Mouse (Mus musculus) myocyte (in vitro differentiated cells): Measurements from ENCODE around the gene Med1. TPM values are rescaled to one million over a fixed set of nuclear protein-coding genes. Genes with fewer than 3 reads are reported as not detected.

Experiments
- H3K27me3 ChIP-seq: one replicate; pipeline ENCODE4 v1.6.1; 2011; ENCODE audit not compliant: control insufficient read depth, insufficient read depth, insufficient read length
- H3K36me3 ChIP-seq: one replicate; pipeline ENCODE4 v1.6.1; 2011; ENCODE audit not compliant: control insufficient read depth, insufficient read depth
- H3K4me2 ChIP-seq: one replicate; pipeline ENCODE4 v1.6.1; 2011; ENCODE audit warnings: low read depth, control low read depth
- H3K4me3 ChIP-seq: one replicate; pipeline ENCODE4 v1.5.1; 2011; ENCODE audit warnings: mild to moderate bottlenecking, control low read depth, moderate library complexity
- H3K79me2 ChIP-seq: one replicate; pipeline ENCODE4 v1.6.1; 2011; ENCODE audit not compliant: control insufficient read depth, insufficient read depth
- H3ac ChIP-seq: one replicate; pipeline ENCODE4 v1.6.1; 2011; ENCODE audit not compliant: control insufficient read depth, insufficient read length
- CEBPB ChIP-seq: IDR thresholded peaks from 2 replicates; pipeline ENCODE4 v1.6.1; 2011; ENCODE audit warnings: mild to moderate bottlenecking, moderate library complexity; ENCODE audit not compliant: poor library complexity, insufficient read depth, severe bottlenecking
- E2F4 ChIP-seq: IDR thresholded peaks from one replicate; pipeline ENCODE4 v1.6.1; 2011; ENCODE audit warnings: mild to moderate bottlenecking, control low read depth, moderate library complexity; ENCODE audit not compliant: insufficient read depth
- MAX ChIP-seq: IDR thresholded peaks from one replicate; pipeline ENCODE4 v1.6.1; 2011; ENCODE audit warnings: low read depth, mild to moderate bottlenecking, control low read depth
- MYOD1 ChIP-seq, 3 experiments: IDR thresholded peaks; one replicate each; pipeline ENCODE4 v1.6.1; 2011; ENCODE audit warnings: control low read depth in 2 of 3, low read depth in 2 of 3, mild to moderate bottlenecking in 2 of 3, moderate library complexity in 1 of 3; ENCODE audit not compliant: insufficient read length in 2 of 3, control insufficient read depth in 1 of 3
- MYOG ChIP-seq, 3 experiments: IDR thresholded peaks; one replicate each; pipeline ENCODE4 v1.6.1; 2011; ENCODE audit warnings: control low read depth in 2 of 3, low read depth in 2 of 3, mild to moderate bottlenecking in 2 of 3; ENCODE audit not compliant: insufficient read length in 2 of 3, control insufficient read depth in 1 of 3, insufficient read depth in 1 of 3
- POLR2A ChIP-seq: IDR thresholded peaks from one replicate; pipeline ENCODE4 v1.6.1; 2011; ENCODE audit warnings: low read depth, mild to moderate bottlenecking, control low read depth, moderate library complexity; ENCODE audit not compliant: insufficient read length
- POLR2AphosphoS2 ChIP-seq: IDR thresholded peaks from one replicate; pipeline ENCODE4 v1.6.1; 2011; ENCODE audit warnings: low read depth, control low read depth; ENCODE audit not compliant: insufficient read length
- REST ChIP-seq: IDR thresholded peaks from one replicate; pipeline ENCODE4 v1.6.1; 2011; ENCODE audit warnings: mild to moderate bottlenecking, control low read depth, moderate library complexity; ENCODE audit not compliant: insufficient read depth, insufficient read length
- SRF ChIP-seq: IDR thresholded peaks from one replicate; pipeline ENCODE4 v1.6.1; 2011; ENCODE audit warnings: low read depth; ENCODE audit not compliant: control insufficient read depth, insufficient read length
- TCF12 ChIP-seq: IDR thresholded peaks from one replicate; pipeline ENCODE4 v1.6.1; 2011; ENCODE audit warnings: mild to moderate bottlenecking, control low read depth; ENCODE audit not compliant: poor library complexity, insufficient read depth, severe bottlenecking
- TCF3 ChIP-seq: IDR thresholded peaks from one replicate; pipeline ENCODE4 v1.6.1; 2011; ENCODE audit warnings: low read depth, control low read depth; ENCODE audit not compliant: insufficient read length
- USF1 ChIP-seq: IDR thresholded peaks from one replicate; pipeline ENCODE4 v1.6.1; 2011; ENCODE audit warnings: low read depth, mild to moderate bottlenecking, control low read depth, moderate library complexity
- polyA plus RNA-seq: library from polyadenylated mRNA; unstranded; fragments of >200 nt; fragmentation: generic; extraction: Trizol; gene quantifications from one replicate; pipeline ENCODE4 v1.2.1, GENCODE M21; 2012; ENCODE audit warnings: missing spikeins

Gene Med1
- polyA plus RNA-seq, 1 experiment = 15.9 TPM

GRCm38 (mm10) chr11:98145856-98146255, 47.2 kb downstream of the Med1 start:
- Histone ChIP-seq H3K79me2 (peaks cover 4% of the 10 kb centered on the region), H3K4me2 (no peak overlapping the region), H3K36me3 (no peaks in the 10 kb centered on the region), H3K4me3 (no peak overlapping the region), H3K27me3 (no peaks in the 10 kb centered on the region), H3ac (no peak overlapping the region)
- TF ChIP-seq TCF3 (no peak), REST (no peak), MYOD1 (IDR thresholded peaks at IDR 0.05; ENCODE audit: control insufficient read depth in 1 of 3, insufficient read length in 2 of 3, low read depth in 2 of 3) (no peak), E2F4 (no peak), TCF12 (no peak), POLR2AphosphoS2 (no peak), CEBPB (no peak), POLR2A (no peak), MAX (no peak), MYOG (IDR thresholded peaks at IDR 0.05; ENCODE audit: control insufficient read depth in 1 of 3, insufficient read depth in 1 of 3, insufficient read length in 2 of 3, low read depth in 2 of 3) (no peak), USF1 (no peak), SRF (no peak)

GRCm38 (mm10) chr11:98142545-98142944, 50.5 kb downstream of the Med1 start:
- Histone ChIP-seq H3ac (no peak overlapping the region), H3K4me2 (no peak overlapping the region), H3K79me2 (peaks cover 4% of the 10 kb centered on the region), H3K4me3 (no peak overlapping the region), H3K27me3 (no peaks in the 10 kb centered on the region), H3K36me3 (no peaks in the 10 kb centered on the region)
- no peak for TF ChIP-seq USF1
- TF ChIP-seq TCF12 = no peak
- TF ChIP-seq SRF = no peak
- no peak for TF ChIP-seq CEBPB
- TF ChIP-seq MYOG (IDR thresholded peaks at IDR 0.05; ENCODE audit: control insufficient read depth in 1 of 3, insufficient read depth in 1 of 3, insufficient read length in 2 of 3, low read depth in 2 of 3) = no peak
- no peak for TF ChIP-seq TCF3
- TF ChIP-seq POLR2A = no peak
- TF ChIP-seq MYOD1 (IDR thresholded peaks at IDR 0.05; ENCODE audit: control insufficient read depth in 1 of 3, insufficient read length in 2 of 3, low read depth in 2 of 3) = no peak
- TF ChIP-seq POLR2AphosphoS2 = no peak
- no peak for TF ChIP-seq MAX
- no peak for TF ChIP-seq E2F4
- TF ChIP-seq REST = no peak

- no peaks in the 10 kb centered on the region for H3K79me2 ChIP-seq
- H3K4me3 ChIP-seq = no peak overlapping the region
- H3K36me3 ChIP-seq = no peaks in the 10 kb centered on the region
- TF ChIP-seq TCF12 (no peak), CEBPB (no peak), SRF (no peak), MAX (no peak), TCF3 (no peak), E2F4 (no peak), MYOG (IDR thresholded peaks at IDR 0.05; ENCODE audit: control insufficient read depth in 1 of 3, insufficient read depth in 1 of 3, insufficient read length in 2 of 3, low read depth in 2 of 3) (no peak), USF1 (no peak), POLR2AphosphoS2 (no peak), MYOD1 (IDR thresholded peaks at IDR 0.05; ENCODE audit: control insufficient read depth in 1 of 3, insufficient read length in 2 of 3, low read depth in 2 of 3) (no peak), POLR2A (no peak), REST (no peak)
- no peak overlapping the region for H3ac ChIP-seq
- H3K4me2 ChIP-seq = no peak overlapping the region
- no peaks in the 10 kb centered on the region for H3K27me3 ChIP-seq
Observed at GRCm38 (mm10) chr11:98138894-98139293, 54.2 kb downstream of the Med1 start.

- H3K4me3 ChIP-seq = no peak overlapping the region
- H3K27me3 ChIP-seq = no peaks in the 10 kb centered on the region
- H3ac ChIP-seq = no peak overlapping the region
- no peaks in the 10 kb centered on the region for H3K36me3 ChIP-seq
- no peak for TF ChIP-seq TCF3
- TF ChIP-seq POLR2A = no peak
- no peak for TF ChIP-seq MYOD1 (IDR thresholded peaks at IDR 0.05; ENCODE audit: control insufficient read depth in 1 of 3, insufficient read length in 2 of 3, low read depth in 2 of 3)
- TF ChIP-seq USF1 = no peak
- no peak for TF ChIP-seq CEBPB
- no peak for TF ChIP-seq REST
- TF ChIP-seq MAX = no peak
- TF ChIP-seq E2F4 = no peak
- TF ChIP-seq POLR2AphosphoS2 = no peak
- no peaks in the 10 kb centered on the region for H3K79me2 ChIP-seq
- no peak overlapping the region for H3K4me2 ChIP-seq
Observed at GRCm38 (mm10) chr11:98137836-98138235, 55.3 kb downstream of the Med1 start.

- H3K36me3 ChIP-seq = no peaks in the 10 kb centered on the region
- TF ChIP-seq TCF3 (no peak), MAX (no peak), E2F4 (no peak), POLR2AphosphoS2 (no peak), POLR2A (no peak), TCF12 (no peak), USF1 (no peak), REST (no peak), MYOD1 (IDR thresholded peaks at IDR 0.05; ENCODE audit: control insufficient read depth in 1 of 3, insufficient read length in 2 of 3, low read depth in 2 of 3) (no peak), SRF (no peak)
Observed at GRCm38 (mm10) chr11:98134951-98135350, 58.1 kb downstream of the Med1 start.

More at GRCm38 (mm10) chr11:98134951-98135350, 58.1 kb downstream of the Med1 start:
- Histone ChIP-seq H3K4me3 (no peak overlapping the region), H3K27me3 (no peaks in the 10 kb centered on the region), H3K4me2 (no peak overlapping the region), H3ac (no peak overlapping the region), H3K79me2 (no peaks in the 10 kb centered on the region)
